Mouse (Mus musculus): ENCODE measurements around the gene Anxa10. TPM values are rescaled to one million over a fixed set of nuclear protein-coding genes. Genes with fewer than 3 reads are reported as not detected.

Gene Anxa10
- polyA plus RNA-seq, 1 experiment, result not detected

- 79% methylated on average over 3 of the region's 3 CpGs for WGBS
- no peak overlapping the region for H3K4me3 ChIP-seq (replicated peaks; ENCODE audit: control insufficient read depth, low read depth, low read length)
- TF ChIP-seq POLR2A (IDR thresholded peaks at IDR 0.05; ENCODE audit: borderline replicate concordance, control insufficient read depth, low read depth, low read length), result no peak
- H3K27ac ChIP-seq (ENCODE audit: control insufficient read depth, insufficient read depth, low read depth, low read length, poor library complexity), result no peak overlapping the region
- H3K4me1 ChIP-seq (ENCODE audit: control insufficient read depth, insufficient read depth, low read length), result no peaks in the 10 kb centered on the region
These were observed 88.6 kb downstream of the Anxa10 start for GRCm38 (mm10) chr8:62034351-62034750.

GRCm38 (mm10) chr8:62014582-62014981, 108.4 kb downstream of the Anxa10 start:
- WGBS, result 50% methylated on average over 4 of the region's 4 CpGs

GRCm38 (mm10) chr8:62014166-62014565, 108.8 kb downstream of the Anxa10 start:
- Histone ChIP-seq H3K27ac (ENCODE audit: control insufficient read depth, insufficient read depth, low read depth, low read length, poor library complexity) (no peak overlapping the region), H3K4me1 (ENCODE audit: control insufficient read depth, insufficient read depth, low read length) (no peaks in the 10 kb centered on the region; the same call in 1 of the 2 replicates), H3K4me3 (replicated peaks; ENCODE audit: control insufficient read depth, low read depth, low read length) (no peak overlapping the region)
- 51% methylated on average over 4 of the region's 4 CpGs for WGBS
- no peak for TF ChIP-seq CTCF (IDR thresholded peaks at IDR 0.05; ENCODE audit: control insufficient read depth, insufficient read depth, low read length)
- no peak for TF ChIP-seq POLR2A (IDR thresholded peaks at IDR 0.05; ENCODE audit: borderline replicate concordance, control insufficient read depth, low read depth, low read length)

More at GRCm38 (mm10) chr8:62014582-62014981, 108.4 kb downstream of the Anxa10 start:
- Histone ChIP-seq H3K4me3 (replicated peaks; ENCODE audit: control insufficient read depth, low read depth, low read length) (no peak overlapping the region), H3K4me1 (ENCODE audit: control insufficient read depth, insufficient read depth, low read length) (no peaks in the 10 kb centered on the region; the same call in 1 of the 2 replicates), H3K27ac (ENCODE audit: control insufficient read depth, insufficient read depth, low read depth, low read length, poor library complexity) (no peak overlapping the region)
- TF ChIP-seq POLR2A (IDR thresholded peaks at IDR 0.05; ENCODE audit: borderline replicate concordance, control insufficient read depth, low read depth, low read length), result no peak
- no peak for TF ChIP-seq CTCF (IDR thresholded peaks at IDR 0.05; ENCODE audit: control insufficient read depth, insufficient read depth, low read length)

Other genes with a start within 250 kb of the Anxa10 start
- 28.3 and 33.7 TPM in 2 replicates for gene Palld, start 220.5 kb downstream of the Anxa10 start, polyA plus RNA-seq (2011; ENCODE audit: insufficient read depth, insufficient read length, low replicate concordance, missing spikeins)
- gene Ddx60, start 195.1 kb downstream of the Anxa10 start, polyA plus RNA-seq (2011; ENCODE audit: insufficient read depth, insufficient read length, low replicate concordance, missing spikeins), result 4.4 and 4.7 TPM in 2 replicates

All from bone marrow, adult 2 months (tissue).